Mouse (Mus musculus): ENCODE data around the gene Lrmp.
"Not testable (repeated sequence)": the region's sequence is repeated elsewhere in the genome, so short reads cannot be mapped to it uniquely, and the experiment has no call there.

Lrmp gene

GRCm38 (mm10) chr6:145115476-145116097, at the start of gene Lrmp:
Gene Lrmp, plus strand, starts transcription at chr6:145115653.
- DNase-seq (ENCODE audit: low spot score in 2 of 2) = no peak

- DNase-seq (ENCODE audit: low spot score in 2 of 2) = no peak
Observed at GRCm38 (mm10) chr6:145066416-145066815, 49.0 kb upstream of the Lrmp start.

- no peak for DNase-seq (ENCODE audit: low spot score in 2 of 2)
Observed at GRCm38 (mm10) chr6:145067679-145068078, 47.8 kb upstream of the Lrmp start.

GRCm38 (mm10) chr6:145069397-145069796, 46.1 kb upstream of the Lrmp start:
- DNase-seq (ENCODE audit: low spot score in 2 of 2) = no peak

- DNase-seq (ENCODE audit: low spot score in 2 of 2) = no peak
Observed at GRCm38 (mm10) chr6:145069921-145070320, 45.5 kb upstream of the Lrmp start.

- DNase-seq (ENCODE audit: low spot score in 2 of 2) = no peak
Observed at GRCm38 (mm10) chr6:145074461-145074860, 41.0 kb upstream of the Lrmp start.

GRCm38 (mm10) chr6:145075088-145075547, 40.3 kb upstream of the Lrmp start:
- DNase-seq (ENCODE audit: low spot score in 2 of 2) = no peak

- DNase-seq (ENCODE audit: low spot score in 2 of 2) = peak; percentile 1 to 2
Observed at GRCm38 (mm10) chr6:145075548-145076224, 39.8 kb upstream of the Lrmp start, which contains the start of gene Bcat1. Gene Bcat1, minus strand, starts transcription at chr6:145076184.

- no peak for DNase-seq (ENCODE audit: low spot score in 2 of 2)
Observed at GRCm38 (mm10) chr6:145076286-145076685, 39.2 kb upstream of the Lrmp start.

GRCm38 (mm10) chr6:145079087-145079759, 36.2 kb upstream of the Lrmp start:
- DNase-seq (ENCODE audit: low spot score in 2 of 2) = no peak

- no peak for DNase-seq (ENCODE audit: low spot score in 2 of 2)
Observed at GRCm38 (mm10) chr6:145081721-145082120, 33.7 kb upstream of the Lrmp start.

GRCm38 (mm10) chr6:145084343-145085117, 30.9 kb upstream of the Lrmp start:
- DNase-seq (ENCODE audit: low spot score in 2 of 2) = no peak

GRCm38 (mm10) chr6:145088451-145089113, 26.9 kb upstream of the Lrmp start:
- no peak for DNase-seq (ENCODE audit: low spot score in 2 of 2)

- DNase-seq (ENCODE audit: low spot score in 2 of 2) = no peak
Observed at GRCm38 (mm10) chr6:145089373-145089772, 26.1 kb upstream of the Lrmp start.

- DNase-seq (ENCODE audit: low spot score in 2 of 2) = no peak
Observed at GRCm38 (mm10) chr6:145090201-145090863, 25.1 kb upstream of the Lrmp start.

- no peak for DNase-seq (ENCODE audit: low spot score in 2 of 2)
Observed at GRCm38 (mm10) chr6:145090928-145091327, 24.5 kb upstream of the Lrmp start.

GRCm38 (mm10) chr6:145091998-145092397, 23.5 kb upstream of the Lrmp start:
- no peak for DNase-seq (ENCODE audit: low spot score in 2 of 2)

GRCm38 (mm10) chr6:145093038-145093622, 22.3 kb upstream of the Lrmp start:
- DNase-seq (ENCODE audit: low spot score in 2 of 2) = not testable (repeated sequence)

- DNase-seq (ENCODE audit: low spot score in 2 of 2) = no peak
Observed at GRCm38 (mm10) chr6:145094431-145094830, 21.0 kb upstream of the Lrmp start.

GRCm38 (mm10) chr6:145100923-145101322, 14.5 kb upstream of the Lrmp start:
- no peak for DNase-seq (ENCODE audit: low spot score in 2 of 2)

All from urinary bladder, adult 18-20 months (tissue).